Mouse (Mus musculus) ES-Bruce4 (cell line): ENCODE data around the gene Klrb1. TPM values are rescaled to one million over a fixed set of nuclear protein-coding genes. Genes with fewer than 3 reads are reported as not detected.
"Not testable (repeated sequence)": the region's sequence is repeated elsewhere in the genome, so short reads cannot be mapped to it uniquely, and the experiment has no call there.

Experiments
- H3K27ac ChIP-seq: 2 replicates; pipeline ENCODE4 v1.5.1; 2012; ENCODE audit warnings: low read length, inconsistent platforms; ENCODE audit not compliant: insufficient read depth
- H3K27me3 ChIP-seq: 2 replicates; pipeline ENCODE4 v1.6.1; 2012; ENCODE audit warnings: mild to moderate bottlenecking, low read length, inconsistent platforms; ENCODE audit not compliant: control insufficient read depth, poor library complexity, insufficient read depth, severe bottlenecking
- H3K36me3 ChIP-seq: 2 replicates; pipeline ENCODE4 v1.6.1; 2012; ENCODE audit warnings: inconsistent platforms, mild to moderate bottlenecking, low read length, moderate library complexity; ENCODE audit not compliant: control insufficient read depth, poor library complexity, insufficient read depth, severe bottlenecking
- H3K4me1 ChIP-seq: one replicate; pipeline ENCODE4 v1.8.1; 2011; ENCODE audit warnings: low read length; ENCODE audit not compliant: control insufficient read depth, insufficient read depth
- H3K4me3 ChIP-seq: 2 replicates; pipeline ENCODE4 v1.5.1; 2011; ENCODE audit warnings: low read depth, mild to moderate bottlenecking, low read length
- H3K9ac ChIP-seq: 2 replicates; pipeline ENCODE4 v1.6.1; 2012; ENCODE audit warnings: low read depth, mild to moderate bottlenecking, inconsistent platforms; ENCODE audit not compliant: poor library complexity, severe bottlenecking
- H3K9me3 ChIP-seq: replicated peaks from 2 replicates; pipeline ENCODE4 v1.6.1; 2012; ENCODE audit warnings: mild to moderate bottlenecking, low read length, inconsistent platforms; ENCODE audit not compliant: control insufficient read depth, poor library complexity, insufficient read depth, severe bottlenecking
- CTCF ChIP-seq: IDR thresholded peaks from one replicate; pipeline ENCODE4 v1.8.1; 2011; ENCODE audit warnings: low read depth, low read length
- EP300 ChIP-seq: IDR thresholded peaks from 2 replicates; pipeline ENCODE4 v1.6.1; 2011; ENCODE audit warnings: low read depth, low read length; ENCODE audit not compliant: insufficient read depth
- POLR2A ChIP-seq: IDR thresholded peaks from one replicate; pipeline ENCODE4 v1.8.1; 2011; ENCODE audit warnings: low read length; ENCODE audit not compliant: insufficient read depth
- polyA plus RNA-seq: library from polyadenylated mRNA; stranded (reverse); fragments of >200 nt; gene quantifications from 2 replicates; pipeline ENCODE4 v1.2.4, GENCODE M21; 2011; ENCODE audit warnings: low read depth; ENCODE audit not compliant: missing spikeins, insufficient read depth, insufficient read length

The Klrb1 gene
- not detected in 2 replicates for polyA plus RNA-seq

DNA sequence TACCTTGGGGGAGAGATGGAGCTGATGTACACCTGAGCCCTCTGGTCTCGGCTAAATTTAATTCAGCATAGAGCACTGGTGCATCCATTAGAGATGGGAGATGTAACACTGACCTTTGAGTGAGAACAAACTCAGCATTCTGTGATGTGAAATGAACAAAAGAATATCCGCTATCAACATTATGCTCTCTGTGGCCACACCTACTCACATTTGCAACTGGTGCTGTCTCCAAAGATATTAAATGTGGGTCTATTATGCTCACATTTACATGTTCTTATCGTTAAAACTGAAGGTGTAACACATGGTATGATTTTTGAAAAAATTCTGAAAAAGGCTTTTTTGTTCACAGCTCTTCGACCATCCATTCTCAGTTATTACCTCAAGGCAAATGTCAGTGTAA is at the start of gene Klrb1:
Gene Klrb1, minus strand, starts transcription at position 101 of the 400 bp plus-strand sequence.
- TF ChIP-seq CTCF = no peak
- no peak within 1 kb of the TSS for H3K4me3 ChIP-seq
- no peaks in the 10 kb centered on the region for H3K4me1 ChIP-seq
- H3K9ac ChIP-seq = no peak within 1 kb of the TSS
- peaks cover 7% of the 10 kb centered on the region for H3K9me3 ChIP-seq
- H3K27ac ChIP-seq = no peak within 1 kb of the TSS
- no peaks in the 10 kb centered on the region for H3K36me3 ChIP-seq
- no peaks in the 10 kb centered on the region for H3K27me3 ChIP-seq

DNA sequence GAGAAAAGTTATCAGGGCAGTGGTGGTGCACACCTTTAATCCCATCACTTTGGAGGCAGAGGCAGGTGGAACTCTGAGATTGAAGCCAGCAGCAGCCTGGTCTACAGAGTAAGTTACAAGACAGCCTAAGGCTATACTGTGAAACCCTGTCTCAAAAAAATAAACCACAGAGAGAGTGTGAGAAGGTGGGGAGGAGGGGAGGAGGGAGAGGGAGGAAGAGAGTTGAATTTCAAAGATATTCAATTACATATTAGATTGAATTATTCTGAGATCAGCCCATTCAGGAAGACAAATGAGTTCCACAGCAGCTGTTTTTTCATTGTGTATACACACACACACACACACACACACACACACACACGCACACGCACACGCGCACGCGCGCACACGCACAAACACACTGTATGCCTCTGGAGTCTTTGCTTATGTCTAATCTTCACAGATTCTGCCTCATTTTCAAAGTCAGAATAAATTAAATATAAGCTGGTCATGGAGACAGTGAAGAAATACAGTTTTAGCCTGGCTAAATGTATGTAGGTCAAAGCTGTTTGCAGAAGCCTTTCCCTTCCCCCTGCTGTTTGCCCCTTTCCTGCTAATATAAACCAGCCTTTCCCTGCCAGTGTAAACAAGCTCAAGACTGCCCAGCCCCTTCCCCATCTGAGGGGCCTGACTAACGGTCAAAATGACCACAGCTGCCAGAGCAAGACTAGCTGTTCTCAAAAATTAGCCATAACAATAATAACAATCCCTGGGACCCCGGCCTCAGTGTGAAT is 46.8 kb upstream of the Klrb1 start:
- Histone ChIP-seq H3K27ac (no peak overlapping the region), H3K27me3 (no peaks in the 10 kb centered on the region), H3K9me3 (peaks cover under 1% of the 10 kb centered on the region), H3K9ac (no peak overlapping the region), H3K36me3 (no peaks in the 10 kb centered on the region), H3K4me1 (no peaks in the 10 kb centered on the region), H3K4me3 (no peak overlapping the region)
- TF ChIP-seq POLR2A (no peak), CTCF (no peak), EP300 (no peak)

DNA sequence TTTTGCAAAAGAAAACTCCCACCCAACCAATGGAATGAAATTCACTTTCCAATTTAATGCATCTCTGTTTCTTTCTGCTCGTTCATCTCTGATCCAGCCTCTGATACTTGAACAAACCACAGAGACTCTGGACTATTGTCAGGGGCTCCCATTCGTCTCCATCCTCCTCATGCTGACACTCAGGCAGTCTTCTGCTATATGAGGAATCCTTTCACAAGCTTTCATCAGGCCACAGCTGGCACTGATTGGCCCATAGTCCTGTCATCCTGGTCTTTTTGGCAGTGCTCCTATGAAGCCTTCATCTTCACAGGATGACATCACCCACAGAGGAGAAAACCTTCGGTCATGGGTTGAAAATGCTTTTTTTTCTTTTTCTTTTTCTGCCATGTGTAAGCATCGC is 45.2 kb upstream of the Klrb1 start:
- H3K4me3 ChIP-seq = no peak overlapping the region
- H3K9ac ChIP-seq = no peak overlapping the region
- H3K27me3 ChIP-seq = no peaks in the 10 kb centered on the region
- no peaks in the 10 kb centered on the region for H3K36me3 ChIP-seq
- H3K27ac ChIP-seq = no peak overlapping the region
- TF ChIP-seq CTCF (no peak), POLR2A (no peak), EP300 (no peak)
- H3K9me3 ChIP-seq = no peaks in the 10 kb centered on the region; the same call in 1 of the 2 replicates
- no peaks in the 10 kb centered on the region for H3K4me1 ChIP-seq

DNA sequence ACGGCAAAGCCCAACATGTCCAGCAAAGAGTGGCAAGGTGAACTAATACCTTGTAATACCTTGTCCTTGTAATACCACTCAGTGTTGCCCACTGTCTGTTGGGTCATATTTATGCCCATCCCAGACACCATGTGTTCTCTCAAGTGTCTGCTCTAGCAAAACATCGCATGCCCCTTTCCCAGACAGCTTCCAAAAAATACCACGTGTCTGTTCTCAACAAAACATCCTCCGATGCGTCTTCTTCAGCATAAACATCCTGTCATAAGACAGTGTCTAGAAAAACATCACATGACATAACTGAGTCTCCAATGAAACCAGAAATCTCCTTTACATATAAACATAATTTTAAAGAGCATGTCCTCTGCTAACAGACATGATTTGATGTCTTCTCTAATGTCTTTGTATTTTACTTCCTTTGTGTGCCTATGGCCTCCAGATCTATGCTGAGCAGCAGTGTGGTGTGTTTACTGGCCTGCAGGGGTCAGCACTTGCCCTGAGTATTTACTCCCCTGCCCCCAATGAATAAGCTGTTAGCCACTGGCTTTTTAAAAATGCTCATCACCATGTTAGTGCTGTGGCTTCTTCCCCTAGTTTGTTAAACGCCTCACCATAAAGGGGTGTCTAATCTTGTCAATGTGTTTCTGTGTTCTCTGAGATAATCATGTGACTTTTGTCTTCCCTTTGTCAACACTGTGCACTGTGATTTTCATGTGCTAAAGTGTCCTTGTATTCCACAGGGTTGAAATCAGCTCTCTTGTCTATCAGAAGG is 43.8 kb upstream of the Klrb1 start:
- H3K27me3 ChIP-seq, H3K4me1 ChIP-seq, H3K27ac ChIP-seq, H3K9ac ChIP-seq, H3K36me3 ChIP-seq, H3K4me3 ChIP-seq, H3K9me3 ChIP-seq: not testable (repeated sequence)
- peak; percentile 51 for TF ChIP-seq CTCF

DNA sequence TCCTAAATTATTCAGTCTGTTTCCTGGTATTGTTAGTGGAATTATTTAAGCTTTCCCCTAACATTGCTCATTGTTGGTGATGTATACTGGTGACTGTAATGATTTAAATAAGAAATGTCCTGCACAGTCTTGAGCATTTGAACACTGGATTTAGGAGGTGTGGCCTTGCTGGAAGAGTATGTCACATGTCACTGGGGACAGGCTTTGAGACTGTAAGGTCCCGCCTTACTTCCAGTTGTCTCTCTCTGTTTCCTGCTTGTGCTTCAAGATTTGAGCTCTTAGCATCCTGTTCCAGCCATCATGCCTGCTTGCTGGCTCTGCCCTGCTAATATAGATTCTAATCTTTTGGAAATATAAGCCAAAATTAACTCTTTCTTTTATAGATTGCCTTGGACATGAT is 42.4 kb upstream of the Klrb1 start:
- no peak for TF ChIP-seq CTCF
- TF ChIP-seq EP300 = no peak
- no peak for TF ChIP-seq POLR2A
- H3K9me3 ChIP-seq = no peaks in the 10 kb centered on the region
- H3K9ac ChIP-seq = no peak overlapping the region
- H3K4me3 ChIP-seq = no peak overlapping the region
- no peak overlapping the region for H3K27ac ChIP-seq
- H3K36me3 ChIP-seq = no peaks in the 10 kb centered on the region
- H3K27me3 ChIP-seq = no peaks in the 10 kb centered on the region
- no peaks in the 10 kb centered on the region for H3K4me1 ChIP-seq

DNA sequence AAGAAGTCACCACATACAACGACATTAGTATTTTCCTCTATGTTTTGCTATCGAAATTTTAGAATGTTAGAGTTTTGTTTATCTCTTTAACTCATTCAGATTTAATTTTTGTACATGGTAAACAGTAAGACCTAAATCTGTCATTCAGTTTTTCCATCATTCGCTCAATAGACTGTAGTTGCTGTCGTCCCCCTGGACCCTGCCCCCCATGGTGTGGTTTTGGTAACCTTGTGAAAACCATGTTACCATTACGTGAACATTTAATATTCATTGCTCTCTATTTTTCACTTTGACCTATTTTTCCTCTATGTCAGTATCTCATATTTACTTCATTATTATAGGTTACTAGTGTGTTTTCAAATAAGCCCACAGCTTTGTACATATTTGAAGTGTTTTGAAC is 41.7 kb upstream of the Klrb1 start:
- TF ChIP-seq EP300 (no peak), POLR2A (no peak), CTCF (no peak)
- Histone ChIP-seq H3K27me3 (no peaks in the 10 kb centered on the region), H3K9me3 (no peaks in the 10 kb centered on the region), H3K36me3 (no peaks in the 10 kb centered on the region), H3K4me1 (no peaks in the 10 kb centered on the region), H3K4me3 (peak overlapping the region; percentile 40; the same call in 1 of the 2 replicates), H3K9ac (no peak overlapping the region), H3K27ac (no peak overlapping the region)
